Mouse (Mus musculus) embryonic facial prominence, embryonic 15.5 days (tissue): ENCODE data around the gene P2ry4. TPM values are rescaled to one million over a fixed set of nuclear protein-coding genes. Genes with fewer than 3 reads are reported as not detected.

Experiments
- ATAC-seq: fragments of 200-750 bp; cut with Nextera tagmentation; 2 replicates; pipeline ENCODE4 v1.8.0; 2017; ENCODE audit warnings: low read depth, moderate TSS enrichment; ENCODE audit not compliant: insufficient number of reproducible peaks, low FRiP score, low TSS enrichment
- H3K27ac ChIP-seq: fragments of 300-500 bp; sonication (generic); replicated peaks from 2 replicates; pipeline ENCODE4 v1.5.1; 2015; ENCODE audit warnings: mild to moderate bottlenecking, inconsistent platforms
- H3K27me3 ChIP-seq: fragments of 300-500 bp; sonication (generic); 2 replicates; pipeline ENCODE4 v1.6.1; 2015; ENCODE audit warnings: inconsistent platforms
- H3K36me3 ChIP-seq: fragments of 300-500 bp; sonication (generic); 2 replicates; pipeline ENCODE4 v1.6.1; 2015; ENCODE audit warnings: mild to moderate bottlenecking, inconsistent platforms
- H3K4me1 ChIP-seq: fragments of 300-500 bp; sonication (generic); 2 replicates; pipeline ENCODE4 v1.6.1; 2015; ENCODE audit warnings: inconsistent platforms
- H3K4me2 ChIP-seq: fragments of 300-500 bp; sonication (generic); replicated peaks from 2 replicates; pipeline ENCODE4 v1.6.1; 2015; ENCODE audit warnings: mild to moderate bottlenecking, inconsistent platforms
- H3K4me3 ChIP-seq: fragments of 300-500 bp; sonication (generic); replicated peaks from 2 replicates; pipeline ENCODE4 v1.5.1; 2015; ENCODE audit warnings: mild to moderate bottlenecking, inconsistent platforms
- H3K9ac ChIP-seq: fragments of 300-500 bp; sonication (generic); 2 replicates; pipeline ENCODE4 v1.6.1; 2015; ENCODE audit warnings: inconsistent platforms
- H3K9me3 ChIP-seq: fragments of 300-500 bp; sonication (generic); replicated peaks from 2 replicates; pipeline ENCODE4 v1.6.1; 2016; ENCODE audit warnings: inconsistent platforms
- WGBS: fragments of 180-500 bp; shearing (Covaris S2); methylation state at CpG from one replicate; pipeline ENCODE4 v1.1.7; 2015; 5-methylcytosine and 5-hydroxymethylcytosine counted together
- polyA plus RNA-seq: library from polyadenylated mRNA; unstranded; fragments of >200 nt; fragmentation: Nextera tagmentation; extraction: Ambion mirVana; gene quantifications from 2 replicates; pipeline ENCODE4 v1.2.1, GENCODE M21; 2015

The P2ry4 gene
- 1.2 TPM in 2 replicates for polyA plus RNA-seq

DNA sequence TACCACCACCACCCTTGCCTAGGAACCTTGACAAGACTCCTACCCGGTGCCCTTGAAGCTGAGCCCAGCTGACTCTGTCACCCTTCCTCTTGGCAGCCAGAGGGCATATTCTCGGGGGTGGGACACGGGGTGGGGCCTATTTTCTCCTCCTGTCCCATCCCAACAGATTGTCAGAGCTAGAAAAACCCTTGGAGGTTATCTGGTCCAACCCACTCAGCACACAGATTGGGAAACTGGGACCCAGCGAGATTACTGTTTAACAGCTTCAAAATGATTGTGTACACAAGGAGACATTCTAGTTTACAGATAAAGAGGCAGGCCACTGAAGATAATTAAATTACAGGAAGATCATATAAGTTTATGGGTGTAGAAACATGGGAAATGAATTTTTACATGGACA is at the start of gene P2ry4:
Gene P2ry4 (minus strand): TSS at position 79 of the 400 bp plus-strand sequence.
- no peaks in the 10 kb centered on the region for H3K36me3 ChIP-seq
- no peak for ATAC-seq
- peaks cover 20% of the 10 kb centered on the region for H3K27me3 ChIP-seq

DNA sequence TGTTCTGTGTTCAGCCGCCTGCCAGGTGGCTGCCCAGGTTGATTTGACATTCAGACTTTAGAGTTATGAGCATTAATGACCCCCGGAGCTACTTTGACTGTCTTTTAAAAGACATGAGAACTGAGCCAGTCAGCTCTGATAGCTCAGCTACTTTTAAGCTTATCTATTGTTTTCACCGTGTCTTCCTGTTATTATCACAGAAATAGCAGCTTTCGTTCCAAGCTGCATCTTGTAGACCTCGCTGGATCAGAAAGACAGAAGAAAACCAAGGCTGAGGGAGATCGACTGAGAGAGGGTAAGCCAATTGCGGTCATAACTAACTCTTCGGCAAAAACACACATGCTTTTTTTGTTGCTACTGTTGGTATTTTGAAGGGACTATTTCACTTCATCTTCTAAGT is 43.8 kb upstream of the P2ry4 start:
- H3K36me3 ChIP-seq, result peaks cover 3% of the 10 kb centered on the region; the same call in 1 of the 2 replicates
- no peaks in the 10 kb centered on the region for H3K9me3 ChIP-seq
- WGBS, result 90% methylated on average over 8 of the region's 8 CpGs
- no peaks in the 10 kb centered on the region for H3K27me3 ChIP-seq
- no peak overlapping the region for H3K4me2 ChIP-seq
- H3K4me3 ChIP-seq, result no peak overlapping the region
- H3K4me1 ChIP-seq, result no peaks in the 10 kb centered on the region
- no peak overlapping the region for H3K27ac ChIP-seq
- ATAC-seq, result no peak
- H3K9ac ChIP-seq, result no peak overlapping the region

More for the DNA sequence above, at the start of gene P2ry4:
- no peak within 1 kb of the TSS for H3K4me2 ChIP-seq
- WGBS, result 68% methylated on average over 4 of the region's 4 CpGs
- H3K4me3 ChIP-seq, result no peak within 1 kb of the TSS
- no peaks in the 10 kb centered on the region for H3K4me1 ChIP-seq
- no peak within 1 kb of the TSS for H3K27ac ChIP-seq
- no peaks in the 10 kb centered on the region for H3K9me3 ChIP-seq
- H3K9ac ChIP-seq, result no peak within 1 kb of the TSS

DNA sequence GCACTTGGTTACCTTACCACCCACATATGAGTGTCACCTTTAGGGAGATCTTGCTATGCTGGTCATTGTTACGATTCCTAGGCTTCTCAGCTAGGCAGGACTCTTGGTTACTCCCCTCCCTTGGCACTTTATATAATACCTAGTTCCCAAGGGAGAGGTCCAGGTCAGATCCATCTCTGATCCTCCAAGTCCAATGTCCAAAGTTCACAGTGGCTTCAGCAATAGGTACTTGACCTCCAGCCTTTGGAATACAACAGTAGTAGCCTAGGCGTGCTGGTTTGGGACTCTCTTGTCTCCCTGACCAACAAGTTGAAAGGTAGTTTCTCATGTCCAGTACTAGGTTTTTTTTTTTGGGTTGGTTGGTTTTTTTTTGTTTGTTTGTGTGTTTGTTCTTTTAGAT is 34.4 kb upstream of the P2ry4 start:
- no peak overlapping the region for H3K4me3 ChIP-seq
- H3K9ac ChIP-seq, result no peak overlapping the region
- H3K27ac ChIP-seq, result no peak overlapping the region
- no peak overlapping the region for H3K4me2 ChIP-seq
- H3K27me3 ChIP-seq, result peaks cover 4% of the 10 kb centered on the region; the same call in 1 of the 2 replicates
- H3K9me3 ChIP-seq, result no peaks in the 10 kb centered on the region
- 95% methylated on average over 2 of the region's 2 CpGs for WGBS
- ATAC-seq, result no peak
- H3K4me1 ChIP-seq, result no peaks in the 10 kb centered on the region
- no peaks in the 10 kb centered on the region for H3K36me3 ChIP-seq

DNA sequence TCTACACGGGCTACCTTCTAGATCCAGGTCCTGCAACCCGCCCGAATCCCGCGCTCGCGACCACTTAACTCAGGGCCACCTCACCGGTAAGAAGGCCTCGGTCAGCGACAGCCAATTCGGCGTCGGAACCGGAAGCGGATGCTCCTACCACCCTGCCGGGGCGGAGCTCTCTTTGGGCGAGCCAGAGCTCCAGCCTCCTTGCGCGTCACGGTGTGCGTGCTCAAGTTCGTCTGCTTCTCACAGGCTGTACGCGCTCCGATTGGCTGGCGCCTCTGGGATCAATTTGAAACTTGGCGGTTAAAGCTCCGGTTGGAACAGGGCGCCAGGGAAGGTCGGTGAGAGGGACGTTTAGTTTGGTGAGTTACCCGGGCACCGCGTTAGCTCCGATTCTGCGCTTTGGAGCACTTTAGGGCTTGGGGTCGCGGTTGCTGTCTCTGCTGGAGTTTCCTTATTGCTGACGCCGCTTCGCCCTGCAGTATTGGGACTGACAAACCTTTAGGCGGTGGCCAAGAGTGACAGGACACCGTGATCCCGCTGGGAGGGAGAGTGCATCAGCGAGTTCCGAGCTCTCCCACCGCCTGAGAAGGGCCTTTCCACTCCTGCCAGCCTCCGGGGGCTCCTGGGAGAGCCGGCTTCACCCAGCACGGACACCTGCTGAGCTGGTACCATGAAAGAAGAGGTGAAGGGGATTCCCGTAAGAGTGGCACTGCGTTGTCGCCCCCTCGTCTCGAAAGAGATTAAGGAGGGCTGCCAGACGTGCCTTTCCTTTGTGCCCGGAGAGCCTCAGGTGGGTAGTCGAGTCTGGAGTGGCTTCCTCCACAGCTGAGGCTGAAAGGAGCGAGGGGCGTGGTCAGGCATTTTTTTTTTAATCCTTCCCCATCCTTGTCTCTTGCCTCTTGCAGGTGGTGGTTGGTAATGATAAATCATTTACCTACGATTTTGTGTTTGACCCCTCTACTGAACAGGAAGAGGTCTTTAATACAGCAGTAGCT is 31.4 kb upstream of the P2ry4 start, which contains the start of gene Pdzd11:
Gene Pdzd11 (minus strand): TSS at position 767 of the 992 bp plus-strand sequence.
- H3K4me1 ChIP-seq, result no peaks in the 10 kb centered on the region
- H3K9ac ChIP-seq, result peak within 1 kb of the TSS; percentile 40
- peak within 1 kb of the TSS; percentile 51; the same call in 1 of the 2 replicates for H3K27ac ChIP-seq
- peak; percentile 99 for ATAC-seq
- H3K36me3 ChIP-seq, result peaks cover 13% of the 10 kb centered on the region
- H3K27me3 ChIP-seq, result peaks cover 4% of the 10 kb centered on the region; the same call in 1 of the 2 replicates
- H3K4me2 ChIP-seq, result peak within 1 kb of the TSS; percentile 75
- 17% methylated on average over 62 of the region's 62 CpGs for WGBS
- H3K9me3 ChIP-seq, result no peaks in the 10 kb centered on the region
- peak within 1 kb of the TSS; percentile 58 for H3K4me3 ChIP-seq

DNA sequence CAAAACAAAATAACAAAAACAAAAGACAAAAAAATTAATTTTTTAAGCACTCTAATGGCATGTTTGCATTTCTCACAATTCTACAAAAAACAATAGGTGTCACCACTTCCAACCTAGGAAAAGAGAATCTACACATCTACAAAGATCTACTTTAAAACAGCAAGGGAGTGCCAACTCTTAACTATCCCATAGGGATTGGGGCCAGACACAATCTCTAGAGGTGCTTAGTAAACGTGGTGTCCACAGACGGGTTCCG is 30.8 kb upstream of the P2ry4 start, which contains the start of gene Kif4:
Gene Kif4 (plus strand): TSS at position 192 of the 256 bp plus-strand sequence.
- peak within 1 kb of the TSS; percentile 40 for H3K9ac ChIP-seq
- WGBS, result 32% methylated on average over 3 of the region's 3 CpGs
- H3K27me3 ChIP-seq, result peaks cover 4% of the 10 kb centered on the region; the same call in 1 of the 2 replicates
- H3K27ac ChIP-seq, result peak within 1 kb of the TSS; percentile 51; the same call in 1 of the 2 replicates
- H3K36me3 ChIP-seq, result peaks cover 13% of the 10 kb centered on the region
- H3K9me3 ChIP-seq, result no peaks in the 10 kb centered on the region
- peak within 1 kb of the TSS; percentile 75 for H3K4me2 ChIP-seq
- peak within 1 kb of the TSS; percentile 58 for H3K4me3 ChIP-seq
- ATAC-seq, result no peak
- no peaks in the 10 kb centered on the region for H3K4me1 ChIP-seq

DNA sequence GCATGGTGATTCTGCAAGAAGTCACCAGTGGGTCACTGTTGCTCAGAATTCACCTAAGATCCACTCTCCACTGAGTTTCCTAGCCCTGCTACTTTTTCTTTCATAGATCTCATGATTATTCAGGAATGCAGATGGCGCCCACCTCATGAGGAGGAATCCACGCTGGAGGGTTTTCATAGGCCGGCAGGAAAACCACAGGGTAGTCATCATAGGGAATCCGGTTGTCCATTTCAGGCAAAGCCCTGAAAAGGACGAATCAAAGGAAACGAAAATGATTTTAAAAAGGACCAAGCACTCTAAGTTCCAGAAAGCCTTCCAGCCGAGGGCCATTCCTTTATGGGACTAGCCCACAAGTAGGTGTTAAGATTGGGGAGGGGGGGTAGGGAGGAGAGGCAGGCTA is 30.5 kb upstream of the P2ry4 start:
- Histone ChIP-seq H3K4me1 (no peaks in the 10 kb centered on the region), H3K9ac (no peak overlapping the region), H3K27ac (no peak overlapping the region), H3K9me3 (no peaks in the 10 kb centered on the region), H3K4me2 (peak overlapping the region; percentile 75), H3K4me3 (peak overlapping the region; percentile 58), H3K27me3 (peaks cover 4% of the 10 kb centered on the region; the same call in 1 of the 2 replicates), H3K36me3 (peaks cover 13% of the 10 kb centered on the region)
- 25% methylated on average over 7 of the region's 7 CpGs for WGBS
- ATAC-seq, result no peak

DNA sequence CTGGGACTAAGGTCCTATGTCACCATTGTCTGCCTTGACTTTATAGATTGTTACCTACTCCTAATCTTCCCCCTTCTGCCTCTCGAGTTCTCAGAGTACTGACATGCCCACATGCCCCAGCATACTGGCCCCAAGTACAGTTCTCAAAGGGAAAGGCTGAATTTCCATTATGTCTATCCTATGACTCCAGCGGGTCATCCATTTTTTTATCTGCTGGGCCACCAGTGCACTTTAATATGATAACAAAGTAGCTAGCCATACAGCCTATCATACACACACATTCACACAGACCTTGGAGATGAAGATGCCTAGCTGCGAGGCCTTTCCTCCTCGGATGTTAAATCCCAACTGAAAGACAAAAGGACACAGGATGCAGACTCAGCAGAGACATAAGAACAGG is 29.6 kb upstream of the P2ry4 start:
- H3K9me3 ChIP-seq, result no peaks in the 10 kb centered on the region

DNA sequence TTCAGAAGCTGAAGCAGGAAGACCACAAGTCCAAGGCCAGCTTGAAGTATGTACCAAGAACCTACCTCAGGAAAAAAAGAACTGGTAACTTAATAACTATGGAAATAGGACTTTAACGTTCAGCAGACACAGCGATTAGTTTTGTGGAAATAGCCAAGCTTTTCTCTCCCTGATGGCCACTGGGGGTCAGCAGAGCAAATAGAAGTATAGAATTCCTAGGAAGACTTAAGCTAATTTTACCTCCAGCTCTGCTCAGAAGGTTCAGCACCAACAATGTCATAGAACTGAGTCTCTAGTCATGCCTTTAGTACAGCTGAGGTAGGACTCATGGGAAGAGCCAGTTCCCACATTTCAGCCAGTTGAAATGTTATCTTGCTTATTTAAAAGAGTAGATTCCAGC is 26.7 kb upstream of the P2ry4 start:
- H3K9ac ChIP-seq, result no peak overlapping the region
- no peaks in the 10 kb centered on the region for H3K9me3 ChIP-seq
- H3K4me2 ChIP-seq, result no peak overlapping the region
- H3K27me3 ChIP-seq, result peaks cover 8% of the 10 kb centered on the region
- no peak overlapping the region for H3K4me3 ChIP-seq
- peaks cover 13% of the 10 kb centered on the region for H3K36me3 ChIP-seq
- no peaks in the 10 kb centered on the region for H3K4me1 ChIP-seq
- WGBS, result 53% methylated on average over 2 of the region's 2 CpGs
- no peak for ATAC-seq
- no peak overlapping the region for H3K27ac ChIP-seq

More for the DNA sequence above, 29.6 kb upstream of the P2ry4 start:
- peaks cover 13% of the 10 kb centered on the region for H3K36me3 ChIP-seq
- H3K4me3 ChIP-seq, result no peak overlapping the region
- ATAC-seq, result no peak
- H3K27ac ChIP-seq, result no peak overlapping the region
- no peak overlapping the region for H3K4me2 ChIP-seq
- no peaks in the 10 kb centered on the region for H3K4me1 ChIP-seq
- no peak overlapping the region for H3K9ac ChIP-seq
- peaks cover 4% of the 10 kb centered on the region; the same call in 1 of the 2 replicates for H3K27me3 ChIP-seq
- WGBS, result 87% methylated on average over 4 of the region's 4 CpGs

DNA sequence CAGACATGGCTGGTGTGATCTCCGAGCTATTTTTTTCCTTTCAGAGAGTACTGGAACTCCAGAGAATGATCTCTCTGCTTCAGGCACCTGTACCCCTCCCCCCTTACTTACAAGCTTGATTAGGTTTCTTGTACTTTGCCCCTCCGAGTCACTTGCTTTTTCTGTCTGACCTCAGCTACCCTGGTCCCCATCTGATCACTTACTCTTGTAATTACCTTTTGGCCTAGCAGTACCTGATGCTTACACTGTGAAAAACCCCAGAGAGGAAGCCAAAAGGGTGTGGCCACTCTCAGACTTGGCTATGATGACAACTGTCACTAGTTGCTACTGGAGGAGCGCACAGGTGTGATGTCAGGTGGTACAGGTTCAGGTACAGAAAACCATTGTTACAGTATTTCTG is 23.8 kb upstream of the P2ry4 start:
- WGBS, result 63% methylated on average over 3 of the region's 3 CpGs
- peaks cover 5% of the 10 kb centered on the region; the same call in 1 of the 2 replicates for H3K27me3 ChIP-seq
- H3K27ac ChIP-seq, result no peak overlapping the region
- H3K4me3 ChIP-seq, result no peak overlapping the region
- no peaks in the 10 kb centered on the region for H3K4me1 ChIP-seq
- peaks cover 11% of the 10 kb centered on the region for H3K36me3 ChIP-seq
- no peak overlapping the region for H3K9ac ChIP-seq
- no peak overlapping the region for H3K4me2 ChIP-seq
- ATAC-seq, result no peak
- H3K9me3 ChIP-seq, result no peaks in the 10 kb centered on the region

DNA sequence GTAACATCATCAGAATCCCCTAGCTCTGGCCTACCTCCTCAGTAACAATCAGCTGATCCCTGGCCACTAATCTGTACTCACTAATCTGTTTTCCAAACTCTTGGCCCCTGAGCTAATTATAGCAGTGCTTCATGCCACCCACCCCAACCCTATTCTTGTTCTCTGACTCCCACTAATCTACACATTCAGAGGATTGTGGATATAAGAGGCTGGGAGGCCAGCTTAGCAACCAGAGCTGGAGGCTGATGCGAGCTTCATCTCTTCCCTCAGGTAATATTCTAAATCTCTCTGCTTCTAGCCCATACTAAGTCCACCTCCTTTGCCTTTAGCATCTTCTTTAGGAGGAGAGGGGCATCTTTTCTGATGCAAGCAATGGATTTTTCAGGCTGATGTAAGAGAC is 10.6 kb upstream of the P2ry4 start, which contains the start of gene Arr3:
Gene Arr3 (plus strand): TSS at position 184 of the 400 bp plus-strand sequence.
- no peak within 1 kb of the TSS for H3K27ac ChIP-seq
- no peaks in the 10 kb centered on the region for H3K9me3 ChIP-seq
- H3K9ac ChIP-seq, result no peak within 1 kb of the TSS
- no peak within 1 kb of the TSS for H3K4me3 ChIP-seq
- no peaks in the 10 kb centered on the region for H3K27me3 ChIP-seq
- ATAC-seq, result no peak
- H3K4me2 ChIP-seq, result no peak within 1 kb of the TSS
- WGBS, result 55% methylated on average over 1 of the region's 1 CpGs
- H3K36me3 ChIP-seq, result no peaks in the 10 kb centered on the region
- no peaks in the 10 kb centered on the region for H3K4me1 ChIP-seq

DNA sequence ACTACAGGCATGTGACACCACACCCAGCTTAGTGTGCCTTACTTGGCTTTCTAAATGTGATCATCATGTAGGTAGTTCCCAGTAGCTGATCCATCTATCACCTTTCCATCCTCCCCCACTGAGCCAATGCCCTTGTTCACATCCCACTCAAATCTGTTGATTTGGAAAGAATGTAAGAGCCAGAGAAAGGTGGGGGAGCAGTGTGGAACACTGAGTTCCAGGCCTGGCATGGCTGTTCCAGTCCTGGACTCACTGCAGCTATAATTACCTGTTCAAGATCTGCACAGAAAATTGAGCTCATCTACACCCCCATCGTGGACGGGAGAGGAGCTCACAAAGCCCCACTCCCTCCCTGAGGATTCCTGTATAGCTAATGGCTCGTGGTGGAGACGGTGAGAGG is 5.1 kb upstream of the P2ry4 start:
- H3K4me1 ChIP-seq, result no peaks in the 10 kb centered on the region
- ATAC-seq, result no peak
- no peak overlapping the region for H3K4me2 ChIP-seq
- H3K27ac ChIP-seq, result no peak overlapping the region
- H3K9ac ChIP-seq, result no peak overlapping the region
- WGBS, result 64% methylated on average over 4 of the region's 4 CpGs
- peaks cover 8% of the 10 kb centered on the region for H3K27me3 ChIP-seq
- H3K36me3 ChIP-seq, result no peaks in the 10 kb centered on the region
- no peaks in the 10 kb centered on the region for H3K9me3 ChIP-seq
- H3K4me3 ChIP-seq, result no peak overlapping the region
